Mouse (Mus musculus): ENCODE measurements at regions not wholly inside any gene's neighbourhood (a gene's known extent, or its start where the extent isn't known, plus 50 kb on each side); places are given as distances from the start of the nearest gene placed in this dataset.

DNA sequence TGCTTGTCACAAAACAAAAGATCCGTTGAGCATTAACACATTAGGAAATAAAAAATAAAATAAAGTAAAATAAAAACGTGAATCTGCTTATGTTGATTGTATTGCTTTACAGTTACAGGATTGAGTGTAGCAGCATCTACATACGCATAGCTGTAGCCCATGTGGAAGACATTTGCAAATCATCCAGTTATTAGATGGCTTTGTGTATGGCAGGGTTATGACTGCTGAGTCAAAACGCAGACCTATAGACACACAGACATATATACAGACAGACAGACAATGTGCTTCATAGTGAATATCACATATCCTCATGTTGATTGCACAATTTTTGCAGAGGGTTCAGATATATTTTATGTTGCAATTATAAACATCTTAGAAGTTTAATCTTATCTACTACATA, 64.5 kb downstream of the Gm11146 start:
- no peak for DNase-seq (ENCODE audit: extremely low spot score, low read depth, low spot score)

DNA sequence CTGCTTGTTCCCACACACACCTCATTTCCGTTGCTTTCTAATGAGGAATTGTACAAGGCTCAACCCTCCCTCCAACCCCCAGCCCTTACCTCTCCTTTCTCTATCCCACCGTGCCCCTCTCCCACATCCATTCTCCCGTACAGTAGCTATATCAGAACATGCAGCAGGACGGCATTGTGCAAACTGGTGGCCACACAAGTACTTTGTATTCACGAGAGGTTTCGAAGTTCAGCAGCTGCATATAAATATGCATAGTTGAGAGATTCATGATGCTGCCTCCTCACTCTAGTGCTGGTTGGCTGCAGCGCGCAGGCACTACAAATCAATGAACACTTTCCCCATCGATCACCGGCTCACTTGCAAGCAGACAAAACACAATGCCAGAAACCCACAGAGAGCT, 65.1 kb downstream of the Gm11146 start:
- no peak for DNase-seq (ENCODE audit: extremely low spot score, low read depth, low spot score)

DNA sequence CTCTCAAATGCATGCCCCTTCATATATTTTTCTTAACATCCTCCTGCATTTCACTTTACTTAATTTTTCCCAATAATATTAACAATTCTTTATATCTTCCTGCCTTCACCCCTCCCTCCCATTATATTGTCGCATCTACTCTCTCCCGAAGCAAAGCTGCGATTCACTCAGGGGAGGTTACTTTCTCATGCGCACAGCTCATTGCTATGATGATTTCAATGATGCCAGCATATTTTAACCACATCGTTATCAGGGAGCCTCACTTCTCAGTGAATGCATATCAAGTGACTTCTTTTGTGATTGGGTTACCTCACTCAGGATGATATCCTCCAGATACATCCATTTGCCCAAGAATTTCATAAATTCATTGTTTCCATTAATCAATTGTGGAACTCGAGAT, 65.6 kb downstream of the Gm11146 start:
- no peak for DNase-seq (ENCODE audit: extremely low spot score, low read depth, low spot score)

DNA sequence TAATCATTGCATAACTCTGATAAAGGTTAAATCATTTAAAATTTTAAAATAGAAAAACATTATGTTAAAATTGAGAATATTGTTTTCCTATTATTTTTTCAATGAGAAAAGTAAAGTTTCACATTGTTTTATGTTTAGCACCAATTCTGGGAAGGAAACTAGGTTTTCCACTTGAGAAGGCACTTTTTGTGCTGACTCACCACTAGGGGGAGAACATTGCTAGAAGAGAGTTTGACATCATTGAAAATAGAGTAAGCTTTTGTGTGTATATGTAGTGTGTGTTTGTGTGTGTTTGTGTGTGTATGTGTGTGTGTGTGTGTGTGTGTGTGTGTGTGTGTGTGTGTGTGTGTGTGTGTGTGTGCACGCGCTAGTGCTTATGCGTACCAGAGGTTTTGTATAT, 66.9 kb downstream of the Gm11146 start:
- no peak for DNase-seq (ENCODE audit: extremely low spot score, low read depth, low spot score)

DNA sequence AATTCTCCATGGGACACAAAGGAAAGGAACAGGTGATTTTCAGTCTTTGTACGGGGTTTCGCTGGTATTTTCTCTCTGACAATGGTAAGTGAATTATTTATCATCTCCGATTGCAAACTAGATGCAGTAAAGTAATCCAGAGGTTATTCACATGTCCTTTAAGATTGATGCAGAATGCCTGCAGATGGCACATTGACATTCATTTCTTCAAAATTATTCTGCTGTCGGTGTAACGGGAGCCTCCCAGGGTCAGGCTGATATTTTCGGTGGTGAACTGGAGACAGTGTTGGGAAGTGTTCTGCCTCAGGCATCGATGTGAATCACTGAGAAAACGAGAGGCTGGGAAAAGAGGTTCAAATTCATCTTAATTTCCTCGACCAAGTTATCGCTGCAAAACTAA, 70.3 kb downstream of the Gm11146 start:
- DNase-seq (ENCODE audit: extremely low spot score, low read depth, low spot score), result no peak

DNA sequence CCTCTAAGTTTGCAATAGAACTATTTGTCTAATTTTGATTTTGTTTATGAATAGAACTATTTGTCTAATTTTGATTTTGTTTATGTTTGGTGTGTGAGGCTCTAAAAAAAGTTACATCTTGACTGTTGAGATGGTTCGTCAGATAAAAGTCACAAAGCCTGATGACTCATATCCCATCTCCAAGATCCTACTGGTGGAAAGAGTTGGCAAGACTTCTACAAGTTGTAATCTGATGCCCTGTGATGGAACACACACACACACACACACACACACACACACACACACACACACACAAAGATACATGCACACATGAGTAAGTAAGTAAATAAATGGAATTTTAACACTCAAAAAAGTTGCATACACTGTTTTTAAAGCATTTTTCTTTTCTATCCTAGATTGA, 73.9 kb downstream of the Gm11146 start:
- DNase-seq (ENCODE audit: extremely low spot score, low read depth, low spot score), result no peak

DNA sequence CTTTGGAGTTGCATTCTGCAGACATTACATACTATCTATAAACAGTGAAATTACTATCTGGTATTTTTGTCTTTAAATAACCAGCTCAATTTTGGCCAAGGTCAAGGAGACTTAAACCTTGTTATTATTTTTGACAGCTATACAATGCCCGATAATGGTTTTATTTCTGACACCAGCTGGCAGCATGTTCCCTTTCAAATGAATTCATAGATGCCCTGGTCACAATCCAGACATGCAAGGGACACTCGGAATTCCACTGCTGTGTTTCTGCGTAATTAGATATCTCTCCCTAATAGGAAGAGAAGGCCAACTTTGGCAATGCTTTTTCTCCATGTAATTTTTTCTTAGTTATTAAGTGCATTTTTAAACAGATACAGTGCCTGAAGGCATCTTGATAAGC, 87.3 kb downstream of the Gm11146 start:
- no peak for DNase-seq (ENCODE audit: extremely low spot score, low read depth, low spot score)

DNA sequence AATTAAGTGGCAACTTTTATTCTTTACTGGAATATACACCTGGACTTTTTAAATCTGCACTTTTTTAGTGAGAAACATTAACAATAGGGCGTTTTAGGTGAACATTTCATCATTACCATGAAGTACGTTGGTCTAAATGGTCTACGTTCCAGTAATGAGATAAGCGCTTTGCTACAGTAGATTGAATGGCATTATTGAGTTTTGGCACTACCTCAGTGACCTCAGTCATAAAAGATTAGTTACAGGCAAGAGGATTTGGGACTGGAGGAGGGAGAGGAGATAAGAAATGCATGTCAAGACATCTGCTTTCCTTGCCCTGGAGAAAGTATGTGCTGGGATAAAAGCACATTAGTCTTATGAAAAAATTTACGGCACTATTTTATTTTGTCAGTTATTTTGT, 98.3 kb downstream of the Gm11146 start:
- DNase-seq (ENCODE audit: extremely low spot score, low read depth, low spot score), result no peak

DNA sequence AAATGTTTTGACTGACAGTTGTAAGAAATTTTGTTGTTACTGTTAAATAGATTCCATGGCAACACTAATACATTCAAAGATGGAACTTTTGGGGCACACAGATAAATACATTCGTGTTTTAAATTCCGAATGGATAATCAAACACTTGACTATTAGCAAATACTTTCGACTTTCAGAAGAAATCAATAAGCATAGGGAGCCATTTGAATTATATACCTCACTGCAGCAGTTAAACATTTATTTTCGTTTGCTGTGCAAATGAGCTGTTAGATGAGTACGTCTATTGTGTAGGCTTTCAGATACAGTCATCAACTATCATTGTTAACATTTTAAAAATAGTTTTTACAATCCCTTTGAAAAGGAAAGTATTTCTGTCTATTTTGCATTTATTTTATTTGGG, 99.0 kb downstream of the Gm11146 start:
- DNase-seq (ENCODE audit: extremely low spot score, low read depth, low spot score), result no peak

DNA sequence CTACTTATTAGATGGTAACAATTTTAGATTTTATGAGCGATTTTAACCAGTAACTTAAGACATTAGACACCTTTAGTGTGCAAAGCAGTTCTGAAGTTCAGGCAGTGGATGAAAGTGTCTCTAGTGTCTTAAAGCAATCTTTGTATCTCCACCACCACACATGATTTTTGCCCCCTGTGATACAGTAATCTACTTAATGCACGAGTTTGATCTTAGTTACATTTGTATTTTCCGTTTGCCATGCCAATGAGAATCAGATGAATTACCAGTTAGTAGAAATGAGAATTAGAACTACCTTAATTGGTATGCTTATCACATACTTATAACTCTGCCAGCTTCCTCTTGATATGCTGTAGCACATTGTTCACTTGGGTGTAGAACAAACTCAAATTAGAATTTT, 99.9 kb downstream of the Gm11146 start:
- no peak for DNase-seq (ENCODE audit: extremely low spot score, low read depth, low spot score)

DNA sequence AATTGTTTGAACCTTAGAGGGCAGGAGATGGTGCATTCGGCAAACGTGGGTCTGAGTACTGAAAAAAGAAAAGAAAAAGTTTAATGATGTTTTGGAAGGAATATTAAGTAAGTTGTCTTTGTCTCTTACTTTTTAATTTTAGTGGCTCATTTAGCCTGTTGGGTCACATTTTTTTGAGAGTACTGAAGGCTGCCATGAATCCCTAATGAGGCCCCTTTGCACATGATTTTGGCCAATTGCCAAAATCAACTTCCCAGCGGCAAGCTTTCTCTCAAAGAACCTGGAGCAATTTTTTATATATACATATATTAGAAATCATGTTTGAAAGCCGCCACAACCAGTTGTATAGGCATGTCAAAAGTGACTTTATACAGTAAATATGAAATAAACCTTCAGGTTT, 100.9 kb downstream of the Gm11146 start:
- no peak for DNase-seq (ENCODE audit: extremely low spot score, low read depth, low spot score)

DNA sequence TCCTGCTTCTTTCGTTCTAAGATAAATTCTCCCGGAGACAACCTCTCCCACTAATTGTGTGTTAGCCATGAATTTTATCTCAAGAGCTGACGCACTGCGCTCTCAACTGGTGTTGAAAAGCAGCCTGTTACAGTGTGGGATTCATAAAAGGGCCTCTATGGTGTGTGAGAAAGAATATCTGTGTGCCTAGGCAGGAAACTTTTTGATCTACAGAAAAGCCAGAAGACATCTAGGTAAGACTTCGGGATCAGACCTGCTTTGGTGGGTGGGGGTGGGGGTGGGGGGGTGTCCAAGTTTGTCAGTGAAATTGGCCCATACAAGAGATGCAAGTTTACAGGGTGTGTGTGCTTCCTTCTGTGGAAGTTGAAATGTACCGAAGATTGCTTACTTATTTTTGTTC, 101.5 kb downstream of the Gm11146 start:
- no peak for DNase-seq (ENCODE audit: extremely low spot score, low read depth, low spot score)

DNA sequence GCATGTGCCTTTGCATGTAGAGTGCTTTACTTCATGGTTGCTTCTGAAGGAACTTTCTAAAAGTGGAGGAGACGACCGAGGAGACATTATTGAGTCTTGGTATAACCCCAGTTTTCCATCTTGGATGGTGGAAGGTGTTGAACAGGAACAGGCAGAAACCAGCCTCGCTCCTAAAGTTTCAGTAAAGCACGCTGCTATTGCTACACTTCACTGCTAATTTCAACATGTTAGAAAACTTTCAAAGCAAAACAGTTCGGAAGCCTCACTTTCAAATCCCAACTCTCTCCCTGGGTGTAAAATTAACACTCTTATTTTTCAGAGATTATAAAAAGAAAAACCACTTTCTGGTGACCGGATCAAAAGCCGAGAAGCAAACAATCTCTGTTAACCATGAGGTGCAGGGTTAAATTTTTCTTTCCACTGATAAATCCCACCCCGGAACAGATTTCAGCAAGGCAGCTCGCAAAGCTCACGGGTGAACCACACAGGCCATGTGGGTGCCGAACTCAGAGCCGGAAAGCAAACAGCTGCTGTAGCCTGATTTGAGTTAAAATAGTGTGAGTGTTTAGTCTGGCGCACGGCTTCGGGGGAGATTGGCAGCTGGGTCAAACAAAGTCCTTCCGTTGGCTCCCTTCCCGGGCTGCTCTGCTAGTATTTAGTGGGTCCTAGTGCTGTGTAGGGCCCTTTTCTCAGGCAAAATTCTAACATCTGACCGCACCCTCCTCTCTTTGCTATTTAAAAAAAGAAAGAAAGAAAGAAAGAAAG, 102.2 kb downstream of the Gm11146 start:
- no peak for DNase-seq (ENCODE audit: extremely low spot score, low read depth, low spot score)

DNA sequence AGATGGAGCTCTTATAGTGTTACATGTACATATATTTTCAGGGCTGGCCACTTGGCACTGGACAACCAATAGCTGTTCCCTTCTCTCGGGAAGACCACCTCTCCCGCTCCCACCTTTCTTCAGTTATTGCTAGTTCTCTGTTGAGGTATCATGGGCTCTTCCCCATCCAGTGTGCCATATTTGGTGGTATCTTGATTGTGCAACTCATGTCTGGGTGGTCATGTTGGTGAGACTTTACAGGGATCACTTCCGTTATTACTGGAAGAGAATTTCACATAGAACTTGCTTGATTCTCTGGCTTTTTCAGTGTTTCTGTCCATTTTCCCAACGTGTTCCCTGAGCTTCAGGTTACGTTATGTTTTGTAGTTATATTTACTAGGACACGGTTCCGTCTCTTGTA, 106.6 kb downstream of the Gm11146 start:
- no peak for DNase-seq (ENCODE audit: extremely low spot score, low read depth, low spot score)

DNA sequence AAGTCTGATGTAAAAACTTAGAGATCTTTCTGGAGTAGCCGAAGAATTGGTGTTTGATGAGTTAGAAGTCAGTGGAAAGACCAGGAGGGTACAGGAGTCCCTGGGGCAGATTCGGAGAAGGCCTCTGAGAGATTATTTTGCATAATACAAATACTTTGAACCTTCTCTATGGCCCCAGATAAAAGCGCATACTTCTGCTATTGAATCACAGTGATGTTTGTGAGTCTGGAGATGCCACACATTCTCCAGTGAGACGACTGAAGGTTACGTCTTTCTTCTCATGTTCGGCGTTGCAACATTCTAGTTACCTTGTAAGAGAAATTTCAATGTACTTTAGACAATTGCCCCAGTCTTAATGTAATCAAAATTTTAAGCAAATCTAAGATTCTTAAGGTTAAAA, 107.9 kb downstream of the Gm11146 start:
- DNase-seq (ENCODE audit: extremely low spot score, low read depth, low spot score), result no peak

DNA sequence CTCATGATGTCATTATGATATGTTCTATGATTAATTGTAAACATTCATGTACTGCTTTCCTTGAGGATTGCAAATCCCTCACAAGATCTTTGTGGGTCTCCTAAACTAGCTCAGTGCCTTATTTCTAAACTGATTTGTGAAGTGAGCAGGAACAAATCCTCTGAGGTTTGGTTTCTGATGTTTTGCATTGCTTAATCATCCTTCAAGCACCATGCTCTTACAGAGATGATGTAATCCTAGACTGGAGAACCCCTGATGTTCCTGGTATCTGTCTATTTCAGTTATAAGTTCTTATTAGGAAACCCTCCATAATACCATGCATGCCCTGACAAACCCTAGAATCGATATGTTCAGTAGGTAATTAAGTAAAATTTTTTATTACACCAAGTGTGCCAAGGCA, 113.7 kb downstream of the Gm11146 start:
- DNase-seq (ENCODE audit: extremely low spot score, low read depth, low spot score), result no peak

DNA sequence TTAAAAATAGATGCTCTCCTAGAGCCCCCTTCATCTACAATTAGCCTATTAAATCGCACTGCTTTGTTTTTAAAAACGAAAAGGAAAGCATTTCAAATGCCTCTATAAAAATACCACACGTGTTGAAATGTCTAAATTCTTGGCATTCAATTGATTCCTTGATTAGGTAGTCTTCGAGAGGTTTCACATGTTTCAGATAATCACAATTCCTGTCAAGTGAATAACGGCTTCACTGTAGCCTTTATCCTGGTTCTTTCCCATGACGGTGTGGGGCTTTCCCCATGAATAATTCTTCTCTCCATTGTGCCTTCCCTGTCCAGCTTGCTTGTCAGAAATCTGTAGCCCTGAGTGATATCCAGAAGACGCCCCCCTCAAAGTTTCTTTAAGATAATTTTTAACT, 122.1 kb downstream of the Gm11146 start:
- DNase-seq (ENCODE audit: extremely low spot score, low read depth, low spot score), result no peak

DNA sequence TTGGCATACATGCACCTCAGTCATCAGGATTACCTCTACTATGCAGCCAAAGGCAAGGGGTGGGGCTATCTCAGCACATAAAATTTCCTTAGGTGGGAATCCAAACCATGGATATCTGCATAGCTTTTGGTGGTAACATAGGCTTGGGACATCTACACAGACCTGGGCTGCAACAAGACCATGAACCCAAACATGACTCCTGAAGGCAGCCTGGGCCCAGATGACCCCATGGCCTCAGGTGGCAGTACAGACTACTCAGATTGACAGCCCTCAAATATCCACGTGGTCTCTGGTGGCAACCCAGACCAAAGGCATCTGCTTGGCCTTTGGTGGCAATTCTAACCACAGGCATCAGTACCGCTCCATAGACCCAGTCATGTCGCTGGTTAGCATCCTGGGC, 130.0 kb downstream of the Gm11146 start:
- no peak for DNase-seq (ENCODE audit: extremely low spot score, low read depth, low spot score)

DNA sequence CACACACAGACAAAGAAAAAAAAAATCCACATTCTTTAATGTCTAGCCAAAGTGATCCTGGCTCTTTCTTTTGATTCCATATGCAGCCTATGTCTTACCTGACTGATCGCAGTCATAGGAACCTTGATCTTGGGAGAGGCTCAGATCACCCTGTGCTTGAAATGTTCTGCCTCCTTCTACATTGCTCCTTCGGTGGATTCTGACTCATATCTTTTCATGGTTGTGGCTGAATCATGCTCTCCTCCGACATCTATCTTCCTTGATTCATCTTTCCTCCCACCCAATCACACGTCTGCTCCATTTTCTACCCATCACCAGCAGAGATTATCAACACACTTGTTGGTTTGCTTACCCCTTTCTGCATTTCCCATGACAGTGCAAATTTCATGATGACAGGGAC, 132.0 kb downstream of the Gm11146 start:
- DNase-seq (ENCODE audit: extremely low spot score, low read depth, low spot score), result no peak

DNA sequence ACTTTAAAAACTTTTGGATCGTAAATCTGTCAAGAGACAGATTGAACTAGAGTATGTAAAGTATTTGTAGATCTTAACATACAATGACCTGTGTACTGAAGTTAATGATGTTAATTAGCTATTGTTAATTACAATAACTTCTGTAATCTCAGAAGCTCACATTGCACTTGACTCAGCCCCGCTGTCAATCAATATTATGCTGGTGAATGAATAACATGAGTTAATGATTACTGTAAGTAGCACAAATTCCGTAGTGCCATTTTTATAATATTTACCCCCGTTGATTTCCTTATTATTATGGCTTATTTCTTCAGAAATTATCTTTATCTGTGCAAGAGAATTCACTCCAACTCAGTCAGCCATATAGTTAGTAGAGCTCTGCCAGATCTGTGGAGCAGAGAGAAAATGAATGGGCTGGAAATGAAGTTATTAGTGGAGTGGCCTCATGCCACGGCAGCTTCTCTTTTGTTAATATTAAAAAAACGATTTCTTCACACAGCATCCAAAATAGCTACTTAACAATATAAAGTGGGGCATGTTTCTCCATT, 132.5 kb downstream of the Gm11146 start:
- no peak for DNase-seq (ENCODE audit: extremely low spot score, low read depth, low spot score)

DNA sequence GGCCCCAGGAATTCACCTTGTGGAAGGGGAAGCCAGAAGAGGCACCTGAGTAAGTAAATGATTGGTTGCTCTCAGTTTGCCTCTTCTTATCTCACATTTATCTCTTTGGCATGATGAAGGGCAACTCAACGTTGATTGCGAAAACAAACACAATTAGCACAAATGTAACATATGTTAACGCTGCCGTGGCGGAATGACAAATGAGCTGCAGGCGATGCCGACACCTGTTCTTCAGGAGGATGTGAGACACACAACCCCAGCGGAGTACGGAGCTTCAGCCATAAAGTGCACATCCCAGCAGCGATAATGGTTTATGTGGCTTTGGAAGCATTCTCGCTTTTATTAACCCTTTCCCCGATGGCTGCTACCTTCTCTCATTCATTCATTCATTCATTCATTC, 134.7 kb downstream of the Gm11146 start:
- no peak for DNase-seq (ENCODE audit: extremely low spot score, low read depth, low spot score)

DNA sequence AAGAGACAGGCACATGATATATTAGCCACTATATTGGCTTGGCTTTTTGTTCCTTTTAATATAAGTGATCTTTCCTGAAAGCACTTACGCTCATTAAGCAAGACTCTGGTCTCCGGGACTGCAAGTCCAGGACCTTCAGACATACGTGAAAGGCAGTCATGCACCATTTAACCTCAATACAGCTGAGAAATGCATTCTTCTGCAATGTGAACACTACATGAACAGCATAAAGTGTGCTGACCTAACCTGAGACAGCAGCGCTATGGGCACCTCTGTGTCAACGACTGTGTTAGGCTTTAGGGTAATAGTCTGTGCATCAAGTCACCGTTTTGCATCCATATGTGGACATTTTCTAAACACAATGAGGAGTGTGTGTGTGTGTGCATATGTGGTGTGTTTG, 137.3 kb downstream of the Gm11146 start:
- DNase-seq (ENCODE audit: extremely low spot score, low read depth, low spot score), result no peak

DNA sequence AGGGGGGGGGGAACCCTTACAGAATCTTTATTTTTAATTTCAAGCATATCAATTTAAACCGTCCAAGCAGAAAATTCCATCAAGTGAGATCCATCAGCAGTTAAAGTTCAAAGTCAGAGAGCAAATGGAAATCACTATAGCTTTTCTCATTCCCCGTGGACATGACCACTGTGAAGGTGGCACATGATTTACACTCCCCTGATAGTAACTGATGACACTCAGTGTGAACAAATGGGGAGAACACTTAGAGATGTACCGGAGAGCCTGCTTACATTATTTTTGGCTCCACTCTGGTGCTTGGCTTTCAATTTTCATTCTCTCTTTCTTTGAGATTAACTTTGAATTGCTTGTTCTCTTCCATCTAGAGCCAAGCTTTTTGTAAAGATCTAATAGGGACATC, 140.0 kb downstream of the Gm11146 start:
- DNase-seq (ENCODE audit: extremely low spot score, low read depth, low spot score), result no peak

Measured in hindlimb bud, embryonic 11.5 days (tissue).